Comparison of ENCODE assay signal across 11 mouse cellular contexts in genomic region chr3:51333950-51334349, GRCm38 (mm10). TPM values are rescaled to one million over a fixed set of nuclear protein-coding genes. Genes with fewer than 3 reads are reported as not detected.
DNase-seq lines count a peak whose midpoint lies in the region; ATAC-seq and TF ChIP-seq lines count a peak whose summit lies in the region.
"Had no signal": no experiment of that assay in that cellular context is flagged by ENCODE, and none has a peak within 500 bp of the region (broad histone marks: within the 10 kb centered on the region; RNA-seq: fewer than 3 reads in every experiment).

No protein-coding gene starts in this region.

- 80% methylated on average over 6 of the region's 6 CpGs for WGBS in forebrain, embryonic 10.5 days
- WGBS in forebrain, embryonic 11.5 days = 79% methylated on average over 6 of the region's 6 CpGs
- WGBS in kidney, postnatal 0 days = 47% methylated on average over 6 of the region's 6 CpGs
- 50% methylated on average over 6 of the region's 6 CpGs for WGBS in kidney, embryonic 16.5 days
- WGBS in limb, embryonic 10.5 days = 73% methylated on average over 6 of the region's 6 CpGs
- 77% methylated on average over 6 of the region's 6 CpGs for WGBS in midbrain, embryonic 15.5 days

- no peak overlapping the region for H3K9ac ChIP-seq in forebrain, embryonic 11.5 days (ENCODE audit: low read length)
- no peak overlapping the region for H3K9ac ChIP-seq in kidney, postnatal 0 days (ENCODE audit: low read depth, low read length)
- no peak overlapping the region for H3K9ac ChIP-seq in kidney, embryonic 16.5 days (replicated peaks; ENCODE audit: low read length)
- no peak overlapping the region for H3K9ac ChIP-seq in CH12.LX (ENCODE audit: insufficient read depth, low read depth)
- H3K9ac ChIP-seq in midbrain, embryonic 15.5 days = no peak overlapping the region
- H3K9ac ChIP-seq: embryonic facial prominence, embryonic 15.5 days; lung, embryonic 14.5 days had no signal

- dilution Hi-C loops in CH12.LX (cut with MboI; ENCODE audit: extremely low pct_ligation_motif_present, extremely low pct_unique_long_range_greater_than_20kb, low sequenced_read_pairs) = no loop called here

- no peaks in the 10 kb centered on the region for H3K27me3 ChIP-seq in forebrain, embryonic 10.5 days (ENCODE audit: poor library complexity, severe bottlenecking)
- no peaks in the 10 kb centered on the region for H3K27me3 ChIP-seq in forebrain, embryonic 11.5 days (ENCODE audit: control insufficient read depth, insufficient read depth, low read length)
- H3K27me3 ChIP-seq in kidney, postnatal 0 days (ENCODE audit: insufficient read depth, low read length) = no peaks in the 10 kb centered on the region
- H3K27me3 ChIP-seq in kidney, embryonic 16.5 days (ENCODE audit: insufficient read depth, low read length) = no peaks in the 10 kb centered on the region
- no peaks in the 10 kb centered on the region for H3K27me3 ChIP-seq in CH12.LX (replicated peaks)
- no peaks in the 10 kb centered on the region for H3K27me3 ChIP-seq in limb, embryonic 10.5 days (ENCODE audit: low read depth, poor library complexity, severe bottlenecking)
- no peaks in the 10 kb centered on the region for H3K27me3 ChIP-seq in midbrain, embryonic 15.5 days (replicated peaks)
- H3K27me3 ChIP-seq: embryonic facial prominence, embryonic 15.5 days had no signal

- TF ChIP-seq POLR2A in CH12.LX (IDR thresholded peaks at IDR 0.05; ENCODE audit: low read depth, low read length) = no peak

- H3K9me3 ChIP-seq in forebrain, embryonic 10.5 days = no peaks in the 10 kb centered on the region; the same call in 1 of the 2 replicates
- no peaks in the 10 kb centered on the region for H3K9me3 ChIP-seq in forebrain, embryonic 11.5 days (ENCODE audit: control insufficient read depth, low read length)
- no peaks in the 10 kb centered on the region for H3K9me3 ChIP-seq in kidney, postnatal 0 days (replicated peaks; ENCODE audit: low read length)
- no peaks in the 10 kb centered on the region for H3K9me3 ChIP-seq in kidney, embryonic 16.5 days (ENCODE audit: low read length)
- H3K9me3 ChIP-seq in CH12.LX (replicated peaks; ENCODE audit: low read length) = no peaks in the 10 kb centered on the region
- H3K9me3 ChIP-seq in limb, embryonic 10.5 days (replicated peaks) = no peaks in the 10 kb centered on the region
- no peaks in the 10 kb centered on the region for H3K9me3 ChIP-seq in midbrain, embryonic 15.5 days
- H3K9me3 ChIP-seq: embryonic facial prominence, embryonic 15.5 days had no signal

- TF ChIP-seq EP300 in CH12.LX (IDR thresholded peaks at IDR 0.05; ENCODE audit: low read length) = no peak

- no peak for TF ChIP-seq RAD21 in CH12.LX (IDR thresholded peaks at IDR 0.05; ENCODE audit: low read depth, low read length)

- peak overlapping the region; percentile 35; the same call in 1 of the 2 replicates for H3K27ac ChIP-seq in forebrain, embryonic 10.5 days
- H3K27ac ChIP-seq in forebrain, embryonic 11.5 days (ENCODE audit: low read depth, low read length) = no peak overlapping the region
- H3K27ac ChIP-seq in kidney, postnatal 0 days = no peak overlapping the region
- H3K27ac ChIP-seq in kidney, embryonic 16.5 days (ENCODE audit: low read length) = no peak overlapping the region
- H3K27ac ChIP-seq in CH12.LX (ENCODE audit: insufficient read depth, low read depth) = no peak overlapping the region
- 0 out of 2 replicates have a peak overlapping the region, but pooled peaks have one; percentile 50 for H3K27ac ChIP-seq in limb, embryonic 10.5 days
- no peak overlapping the region for H3K27ac ChIP-seq in midbrain, embryonic 15.5 days
- H3K27ac ChIP-seq: embryonic facial prominence, embryonic 15.5 days had no signal

- ATAC-seq in forebrain, embryonic 11.5 days (replicated peaks; ENCODE audit: low FRiP score) = no peak
- ATAC-seq in kidney, postnatal 0 days (replicated peaks; ENCODE audit: low FRiP score, low read depth) = peak; percentile 46; the same call in 1 of the 2 replicates
- no peak for ATAC-seq in kidney, embryonic 16.5 days (ENCODE audit: low FRiP score, low TSS enrichment)
- ATAC-seq in midbrain, embryonic 15.5 days (replicated peaks) = no peak

- H3K4me2 ChIP-seq in forebrain, embryonic 11.5 days (ENCODE audit: low read depth, low read length, severe bottlenecking) = no peak overlapping the region
- no peak overlapping the region for H3K4me2 ChIP-seq in kidney, postnatal 0 days (ENCODE audit: low read length)
- no peak overlapping the region for H3K4me2 ChIP-seq in kidney, embryonic 16.5 days (replicated peaks; ENCODE audit: low read depth, low read length)
- peak overlapping the region; percentile 53; the same call in 1 of the 2 replicates for H3K4me2 ChIP-seq in CH12.LX (ENCODE audit: insufficient read depth, low read depth, poor library complexity, severe bottlenecking)
- no peak overlapping the region for H3K4me2 ChIP-seq in midbrain, embryonic 15.5 days
- H3K4me2 ChIP-seq: embryonic facial prominence, embryonic 15.5 days; midbrain, embryonic 11.5 days had no signal

- no peak for DNase-seq in forebrain, embryonic 10.5 days (ENCODE audit: extremely low spot score, low spot score)
- DNase-seq in forebrain, embryonic 11.5 days (ENCODE audit: low spot score) = no peak
- DNase-seq in kidney, postnatal 0 days (ENCODE audit: low spot score) = no peak
- no peak for DNase-seq in CH12.LX (ENCODE audit: extremely low read depth)
- DNase-seq in limb, embryonic 10.5 days (ENCODE audit: low spot score) = no peak
- no peak for DNase-seq in spleen, adult 18-20 months

- peaks cover 25% of the 10 kb centered on the region for H3K4me1 ChIP-seq in forebrain, embryonic 10.5 days
- peaks cover 2% of the 10 kb centered on the region; the same call in 1 of the 2 replicates for H3K4me1 ChIP-seq in forebrain, embryonic 11.5 days (replicated peaks; ENCODE audit: control insufficient read depth, insufficient read depth, low read length)
- H3K4me1 ChIP-seq in kidney, postnatal 0 days (replicated peaks; ENCODE audit: insufficient read depth, low read length) = no peaks in the 10 kb centered on the region; the same call in 1 of the 2 replicates
- H3K4me1 ChIP-seq in kidney, embryonic 16.5 days (ENCODE audit: insufficient read depth, low read length) = peaks cover 12% of the 10 kb centered on the region
- peaks cover 3 to 19% of the 10 kb centered on the region in 2 experiments; a peak in 3 of 4 replicates for H3K4me1 ChIP-seq in CH12.LX (ENCODE audit: control insufficient read depth in 1 of 2, insufficient read depth in 2 of 2)
- peaks cover 33% of the 10 kb centered on the region for H3K4me1 ChIP-seq in limb, embryonic 10.5 days
- peaks cover 21% of the 10 kb centered on the region for H3K4me1 ChIP-seq in midbrain, embryonic 15.5 days

- TF ChIP-seq CTCF in kidney, postnatal 0 days (IDR thresholded peaks at IDR 0.05; ENCODE audit: low read depth) = no peak
- TF ChIP-seq CTCF in CH12.LX (conservative IDR thresholded peaks at IDR 0.05 in 1 of 2, IDR thresholded peaks at IDR 0.05 in 1 of 2; ENCODE audit: low read depth in 2 of 2, low read length in 2 of 2) = no peak

- H3K4me3 ChIP-seq in forebrain, embryonic 10.5 days = no peak overlapping the region
- no peak overlapping the region for H3K4me3 ChIP-seq in forebrain, embryonic 11.5 days (ENCODE audit: low read depth, low read length)
- H3K4me3 ChIP-seq in kidney, postnatal 0 days (replicated peaks; ENCODE audit: low read depth, low read length) = no peak overlapping the region
- H3K4me3 ChIP-seq in kidney, embryonic 16.5 days (ENCODE audit: low read length) = no peak overlapping the region
- H3K4me3 ChIP-seq in CH12.LX (replicated peaks in 1 of 3; ENCODE audit: low read depth in 2 of 3, low read length in 2 of 3, poor library complexity in 1 of 3) = no peak overlapping the region
- H3K4me3 ChIP-seq in limb, embryonic 10.5 days = no peak overlapping the region
- no peak overlapping the region for H3K4me3 ChIP-seq in midbrain, embryonic 15.5 days
- H3K4me3 ChIP-seq: embryonic facial prominence, embryonic 15.5 days had no signal

- H3K36me3 ChIP-seq in forebrain, embryonic 10.5 days (replicated peaks) = 0 out of 2 replicates have a peak, but pooled peaks cover 2% of the 10 kb centered on the region
- H3K36me3 ChIP-seq in forebrain, embryonic 11.5 days (ENCODE audit: control insufficient read depth, insufficient read depth, low read length) = no peaks in the 10 kb centered on the region
- H3K36me3 ChIP-seq in kidney, postnatal 0 days (ENCODE audit: insufficient read depth, low read length) = no peaks in the 10 kb centered on the region
- no peaks in the 10 kb centered on the region for H3K36me3 ChIP-seq in kidney, embryonic 16.5 days (ENCODE audit: insufficient read depth, low read length)
- H3K36me3 ChIP-seq in CH12.LX (replicated peaks in 1 of 2; ENCODE audit: control insufficient read depth in 1 of 2, insufficient read depth in 1 of 2, low read length in 1 of 2) = no peaks in the 10 kb centered on the region
- H3K36me3 ChIP-seq in limb, embryonic 10.5 days = no peaks in the 10 kb centered on the region
- H3K36me3 ChIP-seq in midbrain, embryonic 15.5 days (replicated peaks) = no peaks in the 10 kb centered on the region
- H3K36me3 ChIP-seq: embryonic facial prominence, embryonic 15.5 days had no signal

- in situ Hi-C loops in CH12.LX (cut with MboI; ENCODE audit: low pct_ligation_motif_present, low pct_unique_long_range_greater_than_20kb, low sequenced_read_pairs) = no loop called here

- H3K79me2 ChIP-seq in CH12.LX (replicated peaks; ENCODE audit: control insufficient read depth, extremely low read depth, insufficient read depth, poor library complexity, severe bottlenecking) = peaks cover 35% of the 10 kb centered on the region

TF ChIP-seq in CH12.LX, 34 proteins besides CTCF, POLR2A, EP300 and RAD21 (continues in another document):
- TF ChIP-seq MYC (IDR thresholded peaks at IDR 0.05; ENCODE audit: low read depth, low read length) (no peak), NELFE (IDR thresholded peaks at IDR 0.05; ENCODE audit: low read depth, low read length) (no peak), ZC3H11A (IDR thresholded peaks at IDR 0.05; ENCODE audit: low read depth, low read length) (no peak), KAT2A (IDR thresholded peaks at IDR 0.05; ENCODE audit: insufficient replicate concordance, low read length) (no peak), MAFK (IDR thresholded peaks at IDR 0.05; ENCODE audit: insufficient replicate concordance, low read length) (0 out of 2 replicates have a peak, but pooled peaks have one; percentile 47), MAZ (IDR thresholded peaks at IDR 0.05; ENCODE audit: low read depth, low read length) (no peak)

RNA-seq across cellular contexts. Expression of gene Elf2, which starts 6.5 kb away (rescaled TPM):
- polyA plus RNA-seq in forebrain, embryonic 10.5 days (2016; fragmentation: Nextera tagmentation; extraction: Ambion mirVana) = 41.6 and 44.2 TPM in 2 replicates
- 46.7 and 48.3 TPM in 2 replicates for polyA plus RNA-seq in forebrain, embryonic 11.5 days (2014; fragmentation: Nextera tagmentation; extraction: Ambion mirVana)
- 56.2 and 60.3 TPM in 2 replicates for polyA plus RNA-seq in kidney, postnatal 0 days (2015; fragmentation: Nextera tagmentation; extraction: Ambion mirVana)
- 62.9 and 64.4 TPM in 2 replicates for polyA plus RNA-seq in kidney, embryonic 16.5 days (2015; fragmentation: Nextera tagmentation; extraction: Ambion mirVana)
- total RNA-seq in CH12.LX (2012; rRNA removed) (30.5 and 31.2 TPM in 2 replicates), CH12.LX (2014; rRNA removed) (41.2 and 42.8 TPM in 2 replicates)
- polyA plus RNA-seq in CH12.LX (2012; ENCODE audit: insufficient read length, low read depth) = 30.1 and 32.2 TPM in 2 replicates
- 39.8 and 44.3 TPM in 2 replicates for polyA plus RNA-seq in limb, embryonic 10.5 days (2016; fragmentation: Nextera tagmentation; extraction: Ambion mirVana)
- 39.6 and 44.9 TPM in 2 replicates for polyA plus RNA-seq in midbrain, embryonic 15.5 days (2015; fragmentation: Nextera tagmentation; extraction: Ambion mirVana)

Comparison
In these comparisons a context has a peak if more than half of its experiments do, and no peak if none do; other contexts are left out.
1. H3K27ac ChIP-seq: peak in forebrain, embryonic 10.5 days (single experiment) and limb, embryonic 10.5 days (single experiment); none in forebrain, embryonic 11.5 days (single experiment), kidney, postnatal 0 days (single experiment), kidney, embryonic 16.5 days (single experiment), CH12.LX (single experiment) and midbrain, embryonic 15.5 days (single experiment).